Mouse (Mus musculus) lung, adult 2 months (tissue): Measurements from ENCODE around the gene Wwox.

ENCODE experiments used
- CTCF ChIP-seq: fragments of 200-500 bp; IDR thresholded peaks from 2 replicates; pipeline ENCODE4 v1.5.1; 2011; ENCODE audit warnings: mild to moderate bottlenecking, low read length, control low read depth; ENCODE audit not compliant: insufficient read depth
- POLR2A ChIP-seq: fragments of 200-500 bp; IDR thresholded peaks from 2 replicates; pipeline ENCODE4 v1.6.1; 2011; ENCODE audit warnings: low read depth, mild to moderate bottlenecking, control low read depth, low read length, borderline replicate concordance; ENCODE audit errors: extremely low read depth

DNA sequence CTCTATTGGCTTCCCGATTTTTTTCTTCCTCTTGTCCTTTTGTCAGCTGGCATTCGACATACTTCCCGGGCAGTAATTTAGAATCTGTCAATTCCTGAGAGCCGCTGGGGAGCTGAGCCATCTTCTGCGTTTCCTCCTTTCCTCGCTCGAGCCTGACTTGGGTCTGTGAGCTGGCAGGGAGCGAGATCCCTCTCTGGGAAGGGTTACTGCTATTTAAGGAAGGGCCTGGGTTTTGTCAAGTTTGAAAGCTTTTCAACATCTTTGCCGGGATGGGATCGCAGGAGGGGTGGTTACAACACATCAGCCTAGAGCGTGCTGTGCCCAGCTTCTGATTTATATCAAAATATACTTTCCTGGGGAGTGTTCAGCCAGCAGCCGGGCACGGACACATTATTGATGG, 725.4 kb downstream of the Wwox start:
- TF ChIP-seq CTCF (no peak), POLR2A (no peak)
